Mouse (Mus musculus) monocyte, adult 59 days (primary cell): ENCODE data around the gene Gm3252. TPM values are rescaled to one million over a fixed set of nuclear protein-coding genes. Genes with fewer than 3 reads are reported as not detected.

Source experiments
- total RNA-seq, 2 experiments: library from RNA; stranded (reverse); gene quantifications; one replicate each; pipeline ENCODE4 v1.2.4; 2023

Gene Gm3252
- not detected for total RNA-seq

DNA sequence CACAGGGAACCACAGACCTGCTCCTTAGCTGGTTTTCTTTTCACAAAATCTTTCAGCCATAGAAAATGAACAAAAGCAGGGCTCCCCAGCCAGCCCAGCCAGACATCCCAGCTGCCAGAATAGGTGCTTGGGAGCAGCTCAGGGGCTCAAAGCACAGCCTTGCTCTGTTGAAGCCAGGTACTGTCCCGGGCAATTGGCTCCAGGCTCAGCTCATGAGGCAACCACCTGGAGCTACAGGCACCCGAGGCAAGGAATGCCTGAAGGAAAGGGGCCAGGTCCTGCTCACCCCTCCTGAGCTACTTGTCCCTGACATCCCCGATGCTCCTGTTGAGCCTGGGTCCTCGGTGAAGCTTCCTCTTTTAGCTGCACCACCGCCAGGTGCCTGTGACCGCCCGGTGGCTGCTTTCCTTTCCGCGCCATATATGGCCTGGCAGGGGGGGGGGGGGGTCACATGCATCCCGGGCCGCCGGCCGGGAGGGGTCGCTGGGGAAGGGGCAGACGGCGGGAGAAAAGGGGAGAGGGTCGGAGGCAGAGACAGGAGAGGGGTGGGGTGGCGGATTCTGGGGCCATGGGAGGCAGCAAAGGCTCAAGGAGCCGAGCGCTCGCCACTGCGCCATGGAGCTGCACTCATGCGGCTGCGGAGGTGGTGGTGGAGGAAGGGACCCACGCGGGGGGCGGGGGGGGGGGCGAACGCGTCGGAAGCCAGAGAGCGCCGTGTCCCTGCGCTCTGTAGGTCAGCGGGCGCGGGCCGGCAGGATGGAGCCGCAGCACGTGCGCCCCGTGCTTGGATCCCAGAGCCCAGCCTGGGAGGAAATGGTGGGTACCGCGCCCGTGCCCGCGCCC lies at the start of gene Gm3252:
Gene Gm3252 (plus strand): TSS at position 738 of the 843 bp plus-strand sequence.

DNA sequence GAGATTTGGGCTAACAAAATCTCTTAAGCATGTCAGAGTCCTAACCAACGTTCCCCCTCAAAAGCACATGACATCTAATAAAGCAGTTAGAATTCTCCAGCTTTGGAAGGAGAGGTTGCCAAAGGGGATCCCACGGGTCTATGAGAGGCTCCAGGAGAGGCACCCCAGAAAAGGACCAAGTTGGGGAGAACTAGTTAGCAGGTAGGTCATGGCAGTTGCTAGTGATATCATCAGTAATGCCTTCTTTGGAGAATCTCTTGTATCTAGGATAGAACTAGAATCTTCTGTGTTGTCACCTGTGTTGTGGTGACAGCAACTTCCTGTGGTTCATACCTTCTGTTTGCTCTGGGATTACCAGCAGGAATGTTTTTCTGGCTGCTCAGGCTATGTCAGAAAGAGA lies 17.6 kb upstream of the Gm3252 start, which contains the start of gene Gm7876:
Gene Gm7876 (plus strand): TSS at position 301 of the 400 bp plus-strand sequence.

GRCm38 (mm10) chr14:4776037-4776436 lies 49.5 kb downstream of the Gm3252 start, which contains the start of gene Gm9602:
Gene Gm9602, plus strand, starts transcription at chr14:4776337.

Other genes with a start within 250 kb of the Gm3252 start
- not detected for gene Gm3182, start 245.0 kb upstream of the Gm3252 start, total RNA-seq
- not detected for gene Gm3047, start 171.4 kb upstream of the Gm3252 start, total RNA-seq
- not detected for gene Gm8159, start 94.4 kb upstream of the Gm3252 start, total RNA-seq
- gene Gm3239, start 62.6 kb upstream of the Gm3252 start, total RNA-seq: not detected
- gene Gm7876, start 17.5 kb upstream of the Gm3252 start, total RNA-seq: not detected
- not detected for gene Gm9602, start 49.6 kb downstream of the Gm3252 start, total RNA-seq
- not detected for gene Gm3269, start 111.3 kb downstream of the Gm3252 start, total RNA-seq
- gene Gm3264, start 128.8 kb downstream of the Gm3252 start, total RNA-seq: not detected
- not detected for gene Gm3278, start 165.6 kb downstream of the Gm3252 start, total RNA-seq